Mouse (Mus musculus): ENCODE results near the gene Abl2. TPM values are rescaled to one million over a fixed set of nuclear protein-coding genes. Genes with fewer than 3 reads are reported as not detected.

Gene Abl2
- polyA plus RNA-seq, 1 experiment: 22.4 TPM

GRCm38 (mm10) chr1:156608496-156608895 is 49.9 kb downstream of the Abl2 start:
- H3K27ac ChIP-seq (ENCODE audit: insufficient read depth, low read length): no peak overlapping the region
- H3K4me3 ChIP-seq (ENCODE audit: insufficient read depth, low read length): no peak overlapping the region
- TF ChIP-seq CTCF (IDR thresholded peaks at IDR 0.05; ENCODE audit: borderline replicate concordance, insufficient read depth, low read length) (no peak), POLR2A (IDR thresholded peaks at IDR 0.05; ENCODE audit: low read depth, low read length) (no peak)
- peaks cover 4% of the 10 kb centered on the region; the same call in 1 of the 2 replicates for H3K4me1 ChIP-seq (ENCODE audit: control insufficient read depth, insufficient read depth, low read length)

GRCm38 (mm10) chr1:156610257-156610656 is 51.7 kb downstream of the Abl2 start:
- TF ChIP-seq POLR2A (IDR thresholded peaks at IDR 0.05; ENCODE audit: low read depth, low read length): no peak
- TF ChIP-seq CTCF (IDR thresholded peaks at IDR 0.05; ENCODE audit: borderline replicate concordance, insufficient read depth, low read length): no peak
- no peak overlapping the region for H3K4me3 ChIP-seq (ENCODE audit: insufficient read depth, low read length)
- H3K4me1 ChIP-seq (ENCODE audit: control insufficient read depth, insufficient read depth, low read length): peaks cover 11% of the 10 kb centered on the region
- H3K27ac ChIP-seq (ENCODE audit: insufficient read depth, low read length): no peak overlapping the region

GRCm38 (mm10) chr1:156613855-156614530 is 55.4 kb downstream of the Abl2 start:
- TF ChIP-seq CTCF (IDR thresholded peaks at IDR 0.05; ENCODE audit: borderline replicate concordance, insufficient read depth, low read length) (no peak), POLR2A (IDR thresholded peaks at IDR 0.05; ENCODE audit: low read depth, low read length) (no peak)
- peaks cover 9% of the 10 kb centered on the region for H3K4me1 ChIP-seq (ENCODE audit: control insufficient read depth, insufficient read depth, low read length)
- no peak overlapping the region for H3K4me3 ChIP-seq (ENCODE audit: insufficient read depth, low read length)
- H3K27ac ChIP-seq (ENCODE audit: insufficient read depth, low read length): peak overlapping the region; percentile 13

GRCm38 (mm10) chr1:156614710-156615109 is 56.1 kb downstream of the Abl2 start:
- Histone ChIP-seq H3K4me1 (ENCODE audit: control insufficient read depth, insufficient read depth, low read length) (peaks cover 9% of the 10 kb centered on the region), H3K4me3 (ENCODE audit: insufficient read depth, low read length) (no peak overlapping the region; the same call in 1 of the 2 replicates), H3K27ac (ENCODE audit: insufficient read depth, low read length) (peak overlapping the region; percentile 91)
- TF ChIP-seq CTCF (IDR thresholded peaks at IDR 0.05; ENCODE audit: borderline replicate concordance, insufficient read depth, low read length) (no peak), POLR2A (IDR thresholded peaks at IDR 0.05; ENCODE audit: low read depth, low read length) (no peak)

- H3K4me1 ChIP-seq (ENCODE audit: control insufficient read depth, insufficient read depth, low read length): peaks cover 15% of the 10 kb centered on the region
- peak overlapping the region; percentile 91 for H3K27ac ChIP-seq (ENCODE audit: insufficient read depth, low read length)
- TF ChIP-seq POLR2A (IDR thresholded peaks at IDR 0.05; ENCODE audit: low read depth, low read length): peak; percentile 70
- no peak for TF ChIP-seq CTCF (IDR thresholded peaks at IDR 0.05; ENCODE audit: borderline replicate concordance, insufficient read depth, low read length)
- peak overlapping the region; percentile 72 for H3K4me3 ChIP-seq (ENCODE audit: insufficient read depth, low read length)
Observed at GRCm38 (mm10) chr1:156615381-156616133, 57.0 kb downstream of the Abl2 start.

GRCm38 (mm10) chr1:156616989-156617598 is 58.5 kb downstream of the Abl2 start:
- TF ChIP-seq POLR2A (IDR thresholded peaks at IDR 0.05; ENCODE audit: low read depth, low read length) (peak; percentile 26; the same call in 1 of the 2 replicates), CTCF (IDR thresholded peaks at IDR 0.05; ENCODE audit: borderline replicate concordance, insufficient read depth, low read length) (no peak)
- peaks cover 22% of the 10 kb centered on the region for H3K4me1 ChIP-seq (ENCODE audit: control insufficient read depth, insufficient read depth, low read length)
- H3K27ac ChIP-seq (ENCODE audit: insufficient read depth, low read length): peak overlapping the region; percentile 97
- peak overlapping the region; percentile 78 for H3K4me3 ChIP-seq (ENCODE audit: insufficient read depth, low read length)

GRCm38 (mm10) chr1:156617811-156618210 is 59.2 kb downstream of the Abl2 start:
- peaks cover 27% of the 10 kb centered on the region for H3K4me1 ChIP-seq (ENCODE audit: control insufficient read depth, insufficient read depth, low read length)
- TF ChIP-seq CTCF (IDR thresholded peaks at IDR 0.05; ENCODE audit: borderline replicate concordance, insufficient read depth, low read length): no peak
- TF ChIP-seq POLR2A (IDR thresholded peaks at IDR 0.05; ENCODE audit: low read depth, low read length): no peak
- peak overlapping the region; percentile 78 for H3K4me3 ChIP-seq (ENCODE audit: insufficient read depth, low read length)
- peak overlapping the region; percentile 97 for H3K27ac ChIP-seq (ENCODE audit: insufficient read depth, low read length)

- peaks cover 23% of the 10 kb centered on the region for H3K4me1 ChIP-seq (ENCODE audit: control insufficient read depth, insufficient read depth, low read length)
- no peak overlapping the region for H3K4me3 ChIP-seq (ENCODE audit: insufficient read depth, low read length)
- peak overlapping the region; percentile 5; the same call in 1 of the 2 replicates for H3K27ac ChIP-seq (ENCODE audit: insufficient read depth, low read length)
- no peak for TF ChIP-seq CTCF (IDR thresholded peaks at IDR 0.05; ENCODE audit: borderline replicate concordance, insufficient read depth, low read length)
- TF ChIP-seq POLR2A (IDR thresholded peaks at IDR 0.05; ENCODE audit: low read depth, low read length): no peak
Observed at GRCm38 (mm10) chr1:156620292-156620909, 61.8 kb downstream of the Abl2 start.

- TF ChIP-seq POLR2A (IDR thresholded peaks at IDR 0.05; ENCODE audit: low read depth, low read length) (no peak), CTCF (IDR thresholded peaks at IDR 0.05; ENCODE audit: borderline replicate concordance, insufficient read depth, low read length) (no peak)
- peak overlapping the region; percentile 5; the same call in 1 of the 2 replicates for H3K27ac ChIP-seq (ENCODE audit: insufficient read depth, low read length)
Observed at GRCm38 (mm10) chr1:156620951-156621350, 62.4 kb downstream of the Abl2 start.

More at GRCm38 (mm10) chr1:156620951-156621350, 62.4 kb downstream of the Abl2 start:
- H3K4me3 ChIP-seq (ENCODE audit: insufficient read depth, low read length): no peak overlapping the region
- peaks cover 23% of the 10 kb centered on the region for H3K4me1 ChIP-seq (ENCODE audit: control insufficient read depth, insufficient read depth, low read length)

All from embryonic fibroblast, embryonic 13.5 days (primary cell).